Mouse (Mus musculus) CH12.LX (cell line): ENCODE data around the gene Il17rc. TPM values are rescaled to one million over a fixed set of nuclear protein-coding genes. Genes with fewer than 3 reads are reported as not detected.
A peak's percentile ranks its signal among the peaks of the same experiment; 100 is the strongest.

ENCODE experiments used
- DNase-seq: peaks from one replicate; pipeline ENCODE4 v3.0.0-alpha.2; 2013; ENCODE audit errors: extremely low read depth
- H3K27ac ChIP-seq: 2 replicates; pipeline ENCODE4 v1.5.1; 2012; ENCODE audit warnings: low read depth, mild to moderate bottlenecking, control low read depth, moderate library complexity; ENCODE audit not compliant: insufficient read depth
- H3K27me3 ChIP-seq: replicated peaks from 2 replicates; pipeline ENCODE3; 2012; ENCODE audit warnings: inconsistent platforms
- H3K36me3 ChIP-seq, 2 experiments: replicated peaks in 1 of 2; 2 replicates each; pipeline versions ENCODE3 to v1.6.1; 2012; ENCODE audit warnings: inconsistent platforms in 1 of 2, low read length in 1 of 2, mild to moderate bottlenecking in 1 of 2, mixed read lengths in 1 of 2, moderate library complexity in 1 of 2; ENCODE audit not compliant: control insufficient read depth in 1 of 2, insufficient read depth in 1 of 2
- H3K4me1 ChIP-seq, 2 experiments: 2 replicates each; pipeline ENCODE4 v1.6.1; 2012; ENCODE audit warnings: inconsistent platforms in 1 of 2, moderate library complexity in 1 of 2; ENCODE audit not compliant: insufficient read depth in 2 of 2, control insufficient read depth in 1 of 2
- H3K4me2 ChIP-seq: 2 replicates; pipeline ENCODE4 v1.6.1; 2012; ENCODE audit warnings: low read depth, mild to moderate bottlenecking, control low read depth; ENCODE audit not compliant: poor library complexity, insufficient read depth, severe bottlenecking
- H3K4me3 ChIP-seq, 3 experiments: fragments of 150-350 bp in 1 of 3; sonication (generic) in 1 of 3; replicated peaks in 1 of 3; 2 replicates each; pipeline versions ENCODE3 to v1.5.1; 2011 to 2012; ENCODE audit warnings: low read depth in 2 of 3, low read length in 2 of 3, mild to moderate bottlenecking in 2 of 3, moderate library complexity in 2 of 3, control low read depth in 1 of 3, improper control_type of control experiment in 1 of 3, inconsistent platforms in 1 of 3, mixed read lengths in 1 of 3; ENCODE audit not compliant: poor library complexity in 1 of 3
- H3K79me2 ChIP-seq: replicated peaks from 2 replicates; pipeline ENCODE4 v1.6.1; 2012; ENCODE audit warnings: mild to moderate bottlenecking, moderate library complexity; ENCODE audit not compliant: control insufficient read depth, poor library complexity, insufficient read depth, severe bottlenecking; ENCODE audit errors: extremely low read depth
- H3K9ac ChIP-seq: 2 replicates; pipeline ENCODE4 v1.6.1; 2012; ENCODE audit warnings: low read depth, mild to moderate bottlenecking, control low read depth, moderate library complexity; ENCODE audit not compliant: insufficient read depth
- H3K9me3 ChIP-seq: replicated peaks from 2 replicates; pipeline ENCODE3; 2012; ENCODE audit warnings: low read length, inconsistent platforms, mixed read lengths
- BHLHE40 ChIP-seq: IDR thresholded peaks from 2 replicates; pipeline ENCODE4 v1.6.1; 2011; ENCODE audit warnings: mild to moderate bottlenecking, low read depth, low read length, improper control_type of control experiment
- CTCF ChIP-seq, 2 experiments: IDR thresholded peaks in 1 of 2; conservative IDR thresholded peaks in 1 of 2; 2 replicates each; pipeline ENCODE4 v1.5.1; 2011 to 2012; ENCODE audit warnings: low read depth in 2 of 2, low read length in 2 of 2, improper control_type of control experiment in 1 of 2, inconsistent platforms in 1 of 2, mild to moderate bottlenecking in 1 of 2, moderate library complexity in 1 of 2
- E2F4 ChIP-seq: IDR thresholded peaks from 2 replicates; pipeline ENCODE4 v1.6.1; 2011; ENCODE audit warnings: low read depth, low read length, improper control_type of control experiment; ENCODE audit not compliant: insufficient replicate concordance
- ELF1 ChIP-seq: IDR thresholded peaks from 2 replicates; pipeline ENCODE4 v1.6.1; 2014; ENCODE audit warnings: low read depth, mild to moderate bottlenecking, inconsistent platforms, low read length, improper control_type of control experiment
- EP300 ChIP-seq: IDR thresholded peaks from 2 replicates; pipeline ENCODE4 v1.6.1; 2011; ENCODE audit warnings: low read length, improper control_type of control experiment
- ETS1 ChIP-seq: conservative IDR thresholded peaks from 2 replicates; pipeline ENCODE4 v1.6.1; 2012; ENCODE audit warnings: low read depth, mild to moderate bottlenecking, inconsistent platforms, low read length, improper control_type of control experiment, moderate library complexity
- GABPA ChIP-seq: IDR thresholded peaks from 2 replicates; pipeline ENCODE4 v1.6.1; 2012; ENCODE audit warnings: low read depth, low read length, improper control_type of control experiment, inconsistent platforms; ENCODE audit not compliant: insufficient replicate concordance
- IRF4 ChIP-seq: IDR thresholded peaks from 2 replicates; pipeline ENCODE4 v1.6.1; 2014; ENCODE audit warnings: low read depth, mild to moderate bottlenecking, inconsistent platforms, low read length, improper control_type of control experiment
- JUN ChIP-seq: IDR thresholded peaks from 2 replicates; pipeline ENCODE4 v1.6.1; 2011; ENCODE audit warnings: low read depth, mild to moderate bottlenecking, low read length, improper control_type of control experiment, moderate library complexity; ENCODE audit not compliant: insufficient read depth
- MAFK ChIP-seq: IDR thresholded peaks from 2 replicates; pipeline ENCODE4 v1.6.1; 2011; ENCODE audit warnings: low read length, improper control_type of control experiment; ENCODE audit not compliant: insufficient replicate concordance
- MXI1 ChIP-seq: IDR thresholded peaks from 2 replicates; pipeline ENCODE4 v1.6.1; 2011; ENCODE audit warnings: mild to moderate bottlenecking, low read depth, low read length, improper control_type of control experiment
- MYC ChIP-seq: IDR thresholded peaks from 2 replicates; pipeline ENCODE4 v1.6.1; 2011; ENCODE audit warnings: low read depth, mild to moderate bottlenecking, improper control_type of control experiment, low read length
- NELFE ChIP-seq: IDR thresholded peaks from 2 replicates; pipeline ENCODE4 v1.6.1; 2011; ENCODE audit warnings: low read depth, low read length, improper control_type of control experiment
- NRF1 ChIP-seq: IDR thresholded peaks from 2 replicates; pipeline ENCODE4 v1.6.1; 2014; ENCODE audit warnings: low read depth, mild to moderate bottlenecking, inconsistent platforms, low read length, improper control_type of control experiment, moderate library complexity
- RAD21 ChIP-seq: IDR thresholded peaks from 2 replicates; pipeline ENCODE4 v1.6.1; 2011; ENCODE audit warnings: low read depth, mild to moderate bottlenecking, low read length, improper control_type of control experiment, moderate library complexity
- SMC3 ChIP-seq: IDR thresholded peaks from 2 replicates; pipeline ENCODE4 v1.6.1; 2011; ENCODE audit warnings: low read depth, low read length, improper control_type of control experiment
- TBP ChIP-seq: conservative IDR thresholded peaks from 2 replicates; pipeline ENCODE4 v1.6.1; 2011; ENCODE audit warnings: low read depth, low read length, improper control_type of control experiment
- TCF12 ChIP-seq: IDR thresholded peaks from 2 replicates; pipeline ENCODE4 v1.6.1; 2014; ENCODE audit warnings: low read depth, mild to moderate bottlenecking, inconsistent platforms, low read length, improper control_type of control experiment
- UBTF ChIP-seq: IDR thresholded peaks from 2 replicates; pipeline ENCODE4 v1.6.1; 2012; ENCODE audit warnings: low read depth, mild to moderate bottlenecking, inconsistent platforms, low read length, improper control_type of control experiment, moderate library complexity
- USF1 ChIP-seq: IDR thresholded peaks from 2 replicates; pipeline ENCODE4 v1.6.1; 2014; ENCODE audit warnings: low read depth, mild to moderate bottlenecking, inconsistent platforms, low read length, improper control_type of control experiment
- ZKSCAN1 ChIP-seq: IDR thresholded peaks from 2 replicates; pipeline ENCODE4 v1.6.1; 2012; ENCODE audit warnings: low read depth, inconsistent platforms, low read length, improper control_type of control experiment, borderline replicate concordance
- ZNF384 ChIP-seq: IDR thresholded peaks from 2 replicates; pipeline ENCODE4 v1.6.1; 2012; ENCODE audit warnings: low read depth, low read length, improper control_type of control experiment, inconsistent platforms
- dilution Hi-C: fragments of 300-500 bp; cut with MboI; formaldehyde crosslinking; loops from 2 replicates; pipeline ENCODE4 v1.14.3; 2020; ENCODE audit warnings: low sequenced_read_pairs; ENCODE audit not compliant: extremely low pct_unique_long_range_greater_than_20kb, extremely low pct_ligation_motif_present
- in situ Hi-C: fragments of 300-500 bp; cut with MboI; formaldehyde crosslinking; loops from 3 replicates; pipeline ENCODE4 v1.14.3; 2019; ENCODE audit warnings: low sequenced_read_pairs, low pct_ligation_motif_present, low pct_unique_long_range_greater_than_20kb, mixed read lengths
- polyA plus RNA-seq: library from polyadenylated mRNA; unstranded; fragments of >175 nt; gene quantifications from 2 replicates; pipeline ENCODE4 v1.2.1, GENCODE M21; 2012; ENCODE audit warnings: low read depth; ENCODE audit not compliant: insufficient read length
- total RNA-seq, 2 experiments: library from RNA; depleted of rRNA; stranded (reverse); fragments of 300-350 nt in 1 of 2; fragments of >200 nt in 1 of 2; gene quantifications; 2 replicates each; pipeline ENCODE4 v1.2.3; 2012 to 2014

The Il17rc gene
- total and polyA plus RNA-seq, 3 experiments: not detected

- TF ChIP-seq ELF1 (peak; percentile 75), NELFE (no peak)
- Histone ChIP-seq H3K4me1 (peaks cover 6 to 38% of the 10 kb centered on the region in 2 experiments), H3K27ac (no peak overlapping the region), H3K79me2 (peaks cover 13% of the 10 kb centered on the region), H3K9me3 (no peaks in the 10 kb centered on the region), H3K36me3 (no peaks in the 10 kb centered on the region), H3K4me3 (no peak overlapping the region), H3K4me2 (no peak overlapping the region), H3K9ac (no peak overlapping the region), H3K27me3 (no peaks in the 10 kb centered on the region)
- peak; percentile 57 for DNase-seq
- dilution Hi-C loops: no loop called here
- in situ Hi-C loops: no loop called here
Measured at GRCm38 (mm10) chr6:113438721-113439430, 32.4 kb upstream of the Il17rc start.

GRCm38 (mm10) chr6:113440686-113441085 is 30.5 kb upstream of the Il17rc start:
- no peak for DNase-seq
- in situ Hi-C loops (no loop called here), dilution Hi-C loops (no loop called here)

GRCm38 (mm10) chr6:113441147-113441680 is 30.0 kb upstream of the Il17rc start:
- dilution Hi-C loops: no loop called here
- DNase-seq: peak; percentile 89
- no peak overlapping the region for H3K9ac ChIP-seq

More at GRCm38 (mm10) chr6:113440686-113441085, 30.5 kb upstream of the Il17rc start:
- Histone ChIP-seq H3K27ac (no peak overlapping the region), H3K36me3 (peaks cover 3 to 10% of the 10 kb centered on the region in 2 experiments), H3K4me3 (no peak overlapping the region), H3K9ac (no peak overlapping the region), H3K4me1 (peaks cover 4 to 37% of the 10 kb centered on the region in 2 experiments), H3K27me3 (no peaks in the 10 kb centered on the region), H3K79me2 (peaks cover 13% of the 10 kb centered on the region), H3K4me2 (no peak overlapping the region), H3K9me3 (no peaks in the 10 kb centered on the region)
- TF ChIP-seq CTCF (conservative IDR thresholded peaks at IDR 0.05 in 1 of 2, IDR thresholded peaks at IDR 0.05 in 1 of 2; ENCODE audit: low read depth in 2 of 2, low read length in 2 of 2): no peak
- no peak for TF ChIP-seq GABPA
- no peak for TF ChIP-seq USF1
- TF ChIP-seq UBTF: no peak
- no peak for TF ChIP-seq TCF12

More at GRCm38 (mm10) chr6:113441147-113441680, 30.0 kb upstream of the Il17rc start:
- Histone ChIP-seq H3K36me3 (peaks cover 3 to 13% of the 10 kb centered on the region in 2 experiments), H3K4me1 (peaks cover 4 to 35% of the 10 kb centered on the region in 2 experiments), H3K4me2 (no peak overlapping the region), H3K27ac (no peak overlapping the region), H3K9me3 (no peaks in the 10 kb centered on the region), H3K4me3 (no peak overlapping the region), H3K79me2 (peaks cover 13% of the 10 kb centered on the region), H3K27me3 (no peaks in the 10 kb centered on the region)
- in situ Hi-C loops: no loop called here
- TF ChIP-seq SMC3 (peak; percentile 68), MAFK (no peak), CTCF (conservative IDR thresholded peaks at IDR 0.05 in 1 of 2, IDR thresholded peaks at IDR 0.05 in 1 of 2; ENCODE audit: low read depth in 2 of 2, low read length in 2 of 2) (peak; percentile 69 to 88; a peak in 3 of 4 replicates), ZNF384 (no peak), RAD21 (peak; percentile 90), NRF1 (0 out of 2 replicates have a peak, but pooled peaks have one; percentile 16), EP300 (no peak), UBTF (no peak), TBP (no peak), ELF1 (no peak), MXI1 (no peak), GABPA (no peak), ETS1 (no peak), BHLHE40 (no peak), MYC (0 out of 2 replicates have a peak, but pooled peaks have one; percentile 48), E2F4 (no peak), ZKSCAN1 (no peak), IRF4 (no peak), JUN (no peak)
